Mouse (Mus musculus): ENCODE data around the gene Fbxw13. TPM values are rescaled to one million over a fixed set of nuclear protein-coding genes. Genes with fewer than 3 reads are reported as not detected.

Gene Fbxw13
- polyA plus RNA-seq, 1 experiment = not detected

- H3K27ac ChIP-seq (ENCODE audit: insufficient read depth, low read depth, low read length) = no peak overlapping the region
- TF ChIP-seq POLR2A (IDR thresholded peaks at IDR 0.05; ENCODE audit: borderline replicate concordance, low read depth, low read length) (no peak), CTCF (IDR thresholded peaks at IDR 0.05; ENCODE audit: low read depth, low read length) (no peak)
- no peak overlapping the region for H3K4me3 ChIP-seq (ENCODE audit: insufficient read depth, low read length)
- no peaks in the 10 kb centered on the region for H3K4me1 ChIP-seq (ENCODE audit: control insufficient read depth, insufficient read depth, low read length)
These were observed 65.7 kb downstream of the Fbxw13 start for GRCm38 (mm10) chr9:109130076-109130475.

Other genes with a start within 250 kb of the Fbxw13 start
- 0.17 and 0.78 TPM in 2 replicates for gene Col7a1, start 242.4 kb downstream of the Fbxw13 start, polyA plus RNA-seq (2012; ENCODE audit: insufficient read depth, insufficient read length, missing spikeins)
- not detected in 2 replicates for gene Ucn2, start 210.0 kb downstream of the Fbxw13 start, polyA plus RNA-seq (2012; ENCODE audit: insufficient read depth, insufficient read length, missing spikeins)
- 41.7 and 44.5 TPM in 2 replicates for gene Pfkfb4, start 204.2 kb downstream of the Fbxw13 start, polyA plus RNA-seq (2012; ENCODE audit: insufficient read depth, insufficient read length, missing spikeins)
- 324 and 428 TPM in 2 replicates for gene Shisa5, start 157.4 kb downstream of the Fbxw13 start, polyA plus RNA-seq (2012; ENCODE audit: insufficient read depth, insufficient read length, missing spikeins)
- gene Trex1, start 136.2 kb downstream of the Fbxw13 start, polyA plus RNA-seq (2012; ENCODE audit: insufficient read depth, insufficient read length, missing spikeins) = 88.4 and 110 TPM in 2 replicates
- 7.2 and 9.9 TPM in 2 replicates for gene Atrip, start 121.9 kb downstream of the Fbxw13 start, polyA plus RNA-seq (2012; ENCODE audit: insufficient read depth, insufficient read length, missing spikeins)
- gene Ccdc51, start 113.5 kb downstream of the Fbxw13 start, polyA plus RNA-seq (2012; ENCODE audit: insufficient read depth, insufficient read length, missing spikeins) = 6.4 and 8.8 TPM in 2 replicates
- gene Tma7, start 113.4 kb downstream of the Fbxw13 start, polyA plus RNA-seq (2012; ENCODE audit: insufficient read depth, insufficient read length, missing spikeins) = 299 and 308 TPM in 2 replicates
- gene Plxnb1, start 100.6 kb downstream of the Fbxw13 start, polyA plus RNA-seq (2012; ENCODE audit: insufficient read depth, insufficient read length, missing spikeins) = not detected in 2 replicates
- gene Fbxw21, start 33.9 kb downstream of the Fbxw13 start, polyA plus RNA-seq (2012; ENCODE audit: insufficient read depth, insufficient read length, missing spikeins) = not detected in 2 replicates
- gene Fbxw20, start 38.8 kb upstream of the Fbxw13 start, polyA plus RNA-seq (2012; ENCODE audit: insufficient read depth, insufficient read length, missing spikeins) = not detected in 2 replicates
- gene Fbxw14, start 91.7 kb upstream of the Fbxw13 start, polyA plus RNA-seq (2012; ENCODE audit: insufficient read depth, insufficient read length, missing spikeins) = not detected in 2 replicates
- gene Fbxw28, start 143.7 kb upstream of the Fbxw13 start, polyA plus RNA-seq (2012; ENCODE audit: insufficient read depth, insufficient read length, missing spikeins) = not detected in 2 replicates
- gene Fbxw22, start 208.3 kb upstream of the Fbxw13 start, polyA plus RNA-seq (2012; ENCODE audit: insufficient read depth, insufficient read length, missing spikeins) = not detected in 2 replicates